Mouse (Mus musculus) midbrain, embryonic 11.5 days (tissue): ENCODE results near the gene Acot12. TPM values are rescaled to one million over a fixed set of nuclear protein-coding genes. Genes with fewer than 3 reads are reported as not detected.

Experiments
- ATAC-seq: fragments of 200-750 bp; cut with Nextera tagmentation; 2 replicates; pipeline ENCODE4 v1.8.0; 2017; ENCODE audit warnings: moderate TSS enrichment, moderate library complexity; ENCODE audit not compliant: low FRiP score
- DNase-seq: peaks from one replicate; pipeline ENCODE4 v3.0.0; 2015; ENCODE audit warnings: low spot score; ENCODE audit errors: missing footprints
- H3K27ac ChIP-seq: fragments of 300-500 bp; sonication (generic); 2 replicates; pipeline ENCODE4 v1.5.1; 2014; ENCODE audit warnings: low read depth, low read length
- H3K27me3 ChIP-seq: fragments of 300-500 bp; sonication (generic); 2 replicates; pipeline ENCODE4 v1.6.1; 2014; ENCODE audit warnings: mild to moderate bottlenecking, low read length, moderate library complexity, mixed read lengths; ENCODE audit not compliant: control insufficient read depth, insufficient read depth
- H3K36me3 ChIP-seq: fragments of 300-500 bp; sonication (generic); 2 replicates; pipeline ENCODE4 v1.6.1; 2014; ENCODE audit warnings: mild to moderate bottlenecking, low read length, moderate library complexity, mixed read lengths; ENCODE audit not compliant: control insufficient read depth, insufficient read depth
- H3K4me1 ChIP-seq: fragments of 300-500 bp; sonication (generic); 2 replicates; pipeline ENCODE4 v1.6.1; 2014; ENCODE audit warnings: low read length; ENCODE audit not compliant: control insufficient read depth, insufficient read depth
- H3K4me2 ChIP-seq: fragments of 300-500 bp; sonication (generic); 2 replicates; pipeline ENCODE4 v1.6.1; 2014; ENCODE audit warnings: mild to moderate bottlenecking, moderate library complexity
- H3K4me3 ChIP-seq: fragments of 300-500 bp; sonication (generic); 2 replicates; pipeline ENCODE4 v1.5.1; 2014; ENCODE audit warnings: low read depth, low read length
- H3K9ac ChIP-seq: fragments of 300-500 bp; sonication (generic); 2 replicates; pipeline ENCODE4 v1.6.1; 2014; ENCODE audit warnings: low read length
- H3K9me3 ChIP-seq: fragments of 300-500 bp; sonication (generic); 2 replicates; pipeline ENCODE4 v1.6.1; 2016; ENCODE audit warnings: low read length; ENCODE audit not compliant: control insufficient read depth
- WGBS: fragments of 180-500 bp; shearing (Covaris S2); extraction: QIAGEN DNeasy Blood & Tissue Kit; methylation state at CpG from one replicate; pipeline ENCODE4 v1.1.7; 2014; 5-methylcytosine and 5-hydroxymethylcytosine counted together
- polyA plus RNA-seq: library from polyadenylated mRNA; unstranded; fragments of >200 nt; fragmentation: Nextera tagmentation; extraction: Ambion mirVana; gene quantifications from 2 replicates; pipeline ENCODE4 v1.2.1, GENCODE M21; 2014

Gene Acot12
- polyA plus RNA-seq, 1 experiment from 2014 or later, result not detected

GRCm38 (mm10) chr13:91768683-91769651, 27.7 kb downstream of the Acot12 start:
- WGBS, result 78% methylated on average over 9 of the region's 9 CpGs
- no peak overlapping the region for H3K4me3 ChIP-seq
- no peak for DNase-seq
- no peak overlapping the region for H3K4me2 ChIP-seq
- H3K36me3 ChIP-seq, result no peaks in the 10 kb centered on the region
- H3K9ac ChIP-seq, result no peak overlapping the region
- no peak for ATAC-seq
- H3K27me3 ChIP-seq, result no peaks in the 10 kb centered on the region
- H3K4me1 ChIP-seq, result no peaks in the 10 kb centered on the region
- H3K9me3 ChIP-seq, result no peaks in the 10 kb centered on the region
- H3K27ac ChIP-seq, result no peak overlapping the region

DNA sequence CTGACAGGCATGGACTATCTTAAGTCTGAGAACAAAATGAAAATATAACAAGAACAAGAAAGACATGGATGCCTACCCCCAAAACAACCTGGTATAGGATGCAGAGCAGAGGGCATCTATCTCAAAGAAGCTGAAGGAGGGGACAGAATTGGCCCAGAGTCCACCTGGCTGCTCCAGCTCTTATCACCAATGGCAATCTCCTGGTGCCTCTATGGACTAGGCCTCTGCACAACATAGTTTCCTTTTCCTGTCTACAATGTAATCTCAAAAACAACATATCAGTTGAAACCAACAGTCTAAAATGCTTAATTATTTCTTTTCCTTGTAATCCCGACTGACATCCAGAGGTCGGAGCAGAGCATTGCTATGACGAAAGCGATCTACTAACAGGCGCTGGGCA, 36.8 kb downstream of the Acot12 start:
- WGBS, result 96% methylated on average over 5 of the region's 5 CpGs
- H3K27ac ChIP-seq, result no peak overlapping the region
- no peak overlapping the region for H3K9ac ChIP-seq
- ATAC-seq (no peak), DNase-seq (no peak)
- H3K27me3 ChIP-seq, result no peaks in the 10 kb centered on the region
- H3K4me3 ChIP-seq, result no peak overlapping the region
- no peaks in the 10 kb centered on the region for H3K4me1 ChIP-seq
- H3K9me3 ChIP-seq, result no peaks in the 10 kb centered on the region
- H3K36me3 ChIP-seq, result no peaks in the 10 kb centered on the region
- H3K4me2 ChIP-seq, result no peak overlapping the region

DNA sequence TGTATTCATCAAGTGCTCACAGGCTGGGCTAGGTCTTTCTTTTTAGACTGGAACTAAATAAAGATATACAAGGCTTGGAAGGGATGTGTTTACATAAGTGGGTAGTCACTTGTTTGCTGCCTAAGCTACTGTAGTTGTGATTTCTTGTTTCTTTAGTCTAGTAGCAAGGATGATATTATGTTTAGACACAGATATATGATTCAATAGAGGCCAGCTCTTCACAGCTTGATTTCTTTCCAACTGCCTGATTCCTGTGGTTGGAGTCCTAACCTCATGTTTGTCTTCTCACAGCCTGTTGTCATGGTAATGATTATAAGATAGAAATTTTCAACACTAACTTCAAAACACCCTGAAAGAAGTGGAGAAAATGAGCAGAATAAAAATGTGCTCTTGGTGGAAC, 38.6 kb downstream of the Acot12 start:
- no peak overlapping the region for H3K27ac ChIP-seq
- H3K36me3 ChIP-seq, result no peaks in the 10 kb centered on the region
- no peak overlapping the region for H3K9ac ChIP-seq
- DNase-seq (no peak), ATAC-seq (no peak)
- H3K27me3 ChIP-seq, result no peaks in the 10 kb centered on the region
- no peak overlapping the region for H3K4me3 ChIP-seq
- no peak overlapping the region for H3K4me2 ChIP-seq
- no peaks in the 10 kb centered on the region for H3K9me3 ChIP-seq
- H3K4me1 ChIP-seq, result no peaks in the 10 kb centered on the region

DNA sequence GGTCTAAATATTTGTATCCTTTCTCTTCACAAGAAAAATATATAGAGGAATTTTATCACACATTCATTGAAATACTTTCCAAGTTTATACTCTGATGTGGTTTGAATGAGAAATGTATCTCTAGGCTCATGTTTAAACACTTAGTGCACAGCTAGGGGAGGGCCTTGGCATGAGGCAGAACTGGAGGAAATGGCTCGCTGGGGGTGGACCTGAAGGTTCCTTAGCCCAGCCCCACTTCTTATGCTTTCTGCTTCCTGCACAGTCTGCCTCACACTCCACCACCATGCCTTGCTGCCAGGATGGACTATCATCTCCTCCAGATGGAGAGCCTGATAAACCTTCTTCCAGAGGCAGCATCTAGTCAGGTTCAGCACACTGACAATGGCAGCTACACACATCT, 50.7 kb downstream of the Acot12 start:
- H3K27me3 ChIP-seq, result no peaks in the 10 kb centered on the region
- no peak overlapping the region for H3K27ac ChIP-seq
- no peak for ATAC-seq
- DNase-seq, result no peak
- H3K9ac ChIP-seq, result no peak overlapping the region
- H3K4me3 ChIP-seq, result no peak overlapping the region
- H3K36me3 ChIP-seq, result no peaks in the 10 kb centered on the region; the same call in 1 of the 2 replicates
- H3K4me1 ChIP-seq, result no peaks in the 10 kb centered on the region
- no peaks in the 10 kb centered on the region for H3K9me3 ChIP-seq
- no peak overlapping the region for H3K4me2 ChIP-seq
- WGBS, result 88% methylated on average over 1 of the region's 1 CpGs

- DNase-seq (no peak), ATAC-seq (no peak)
- H3K27me3 ChIP-seq, result no peaks in the 10 kb centered on the region
- no peak overlapping the region for H3K4me2 ChIP-seq
- H3K27ac ChIP-seq, result no peak overlapping the region
- H3K36me3 ChIP-seq, result peaks cover 6% of the 10 kb centered on the region; the same call in 1 of the 2 replicates
- WGBS, result 95% methylated on average over 13 of the region's 13 CpGs
- H3K9ac ChIP-seq, result no peak overlapping the region
- H3K9me3 ChIP-seq, result no peaks in the 10 kb centered on the region
- H3K4me1 ChIP-seq, result no peaks in the 10 kb centered on the region
- no peak overlapping the region for H3K4me3 ChIP-seq
Observed at GRCm38 (mm10) chr13:91794926-91795436, 53.7 kb downstream of the Acot12 start.

GRCm38 (mm10) chr13:91795593-91795992, 54.3 kb downstream of the Acot12 start:
- Histone ChIP-seq H3K4me1 (no peaks in the 10 kb centered on the region), H3K27me3 (no peaks in the 10 kb centered on the region), H3K36me3 (peaks cover 6% of the 10 kb centered on the region; the same call in 1 of the 2 replicates), H3K4me3 (no peak overlapping the region), H3K9ac (no peak overlapping the region), H3K4me2 (no peak overlapping the region), H3K27ac (no peak overlapping the region), H3K9me3 (no peaks in the 10 kb centered on the region)
- no peak for ATAC-seq
- no peak for DNase-seq
- WGBS, result 93% methylated on average over 10 of the region's 10 CpGs

DNA sequence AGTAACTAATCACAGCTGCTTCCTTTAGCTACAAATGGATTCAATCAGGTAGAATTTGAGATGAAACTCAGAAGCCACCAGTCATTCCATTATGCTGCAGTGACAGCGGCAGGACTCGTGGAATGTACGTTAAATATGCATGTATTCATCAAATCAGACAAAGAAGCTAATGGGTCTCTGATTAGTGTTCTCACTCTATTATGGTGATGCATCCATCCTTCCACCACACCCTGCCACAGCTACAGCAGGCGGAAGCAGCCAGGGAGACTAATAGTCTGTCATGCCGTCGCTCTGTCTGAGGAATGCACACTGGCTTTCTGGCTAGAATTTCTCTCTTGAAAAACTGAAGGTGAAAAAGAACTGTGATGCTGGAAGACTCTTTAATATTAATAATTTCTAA, 54.7 kb downstream of the Acot12 start:
- 96% methylated on average over 6 of the region's 6 CpGs for WGBS
- Histone ChIP-seq H3K27ac (no peak overlapping the region), H3K9me3 (no peaks in the 10 kb centered on the region), H3K4me3 (no peak overlapping the region), H3K36me3 (peaks cover 6% of the 10 kb centered on the region; the same call in 1 of the 2 replicates), H3K9ac (no peak overlapping the region), H3K4me1 (no peaks in the 10 kb centered on the region), H3K27me3 (no peaks in the 10 kb centered on the region), H3K4me2 (no peak overlapping the region)
- ATAC-seq (no peak), DNase-seq (no peak)

DNA sequence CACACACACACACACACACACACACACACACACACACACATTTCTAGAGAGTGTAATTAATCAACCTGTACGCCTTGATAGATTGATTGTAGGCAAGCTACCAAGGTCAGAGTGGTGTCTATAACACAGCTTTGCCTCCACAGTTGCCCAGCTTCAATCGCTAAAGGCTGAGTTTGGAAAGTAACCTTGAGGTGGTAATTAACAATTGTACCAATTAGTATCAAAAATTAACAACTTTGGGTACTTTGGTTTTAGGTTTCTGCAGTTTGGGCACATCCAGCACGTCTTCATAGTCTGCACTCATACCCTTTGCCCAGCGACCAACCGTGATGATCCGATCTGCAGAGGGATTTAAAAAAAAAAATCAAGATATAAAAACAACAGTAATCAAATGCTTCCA, 55.6 kb downstream of the Acot12 start:
- Histone ChIP-seq H3K9me3 (no peaks in the 10 kb centered on the region), H3K36me3 (peaks cover 6% of the 10 kb centered on the region; the same call in 1 of the 2 replicates), H3K27ac (no peak overlapping the region), H3K9ac (no peak overlapping the region), H3K4me2 (no peak overlapping the region), H3K4me1 (no peaks in the 10 kb centered on the region), H3K4me3 (no peak overlapping the region), H3K27me3 (no peaks in the 10 kb centered on the region)
- ATAC-seq (no peak), DNase-seq (no peak)
- WGBS, result 95% methylated on average over 6 of the region's 6 CpGs

- no peak for DNase-seq
- Histone ChIP-seq H3K4me1 (no peaks in the 10 kb centered on the region), H3K36me3 (peaks cover 6% of the 10 kb centered on the region; the same call in 1 of the 2 replicates), H3K9ac (no peak overlapping the region), H3K4me2 (no peak overlapping the region), H3K27ac (no peak overlapping the region), H3K4me3 (no peak overlapping the region), H3K9me3 (no peaks in the 10 kb centered on the region), H3K27me3 (no peaks in the 10 kb centered on the region)
- no peak for ATAC-seq
- WGBS, result 93% methylated on average over 10 of the region's 10 CpGs
Observed at GRCm38 (mm10) chr13:91797442-91797841, 56.1 kb downstream of the Acot12 start.
